Mouse (Mus musculus) testis, adult 2 months (tissue): Measurements from ENCODE around the gene Ndufb6.

Source experiments
- CTCF ChIP-seq: fragments of 200-500 bp; IDR thresholded peaks from 2 replicates; pipeline ENCODE4 v1.5.1; 2012; ENCODE audit warnings: low read depth, mild to moderate bottlenecking, inconsistent platforms, low read length, moderate library complexity; ENCODE audit not compliant: control insufficient read depth, insufficient read depth, insufficient replicate concordance
- POLR2A ChIP-seq: fragments of 200-500 bp; IDR thresholded peaks from 2 replicates; pipeline ENCODE4 v1.6.1; 2012; ENCODE audit warnings: low read depth, mild to moderate bottlenecking, inconsistent platforms, low read length, moderate library complexity; ENCODE audit not compliant: control insufficient read depth

GRCm38 (mm10) chr4:40238483-40239408, 40.5 kb downstream of the Ndufb6 start:
- TF ChIP-seq POLR2A = no peak
- no peak for TF ChIP-seq CTCF
